Mouse (Mus musculus) embryonic fibroblast, embryonic 13.5 days (primary cell): Measurements from ENCODE around the gene Atp6v0d1.

Experiments
- CTCF ChIP-seq: IDR thresholded peaks from 2 replicates; pipeline ENCODE4 v1.5.1; 2011; ENCODE audit warnings: mild to moderate bottlenecking, control low read depth, low read length, moderate library complexity, borderline replicate concordance; ENCODE audit not compliant: insufficient read depth
- POLR2A ChIP-seq: IDR thresholded peaks from 2 replicates; pipeline ENCODE4 v1.6.1; 2011; ENCODE audit warnings: low read depth, mild to moderate bottlenecking, control low read depth, low read length, moderate library complexity

GRCm38 (mm10) chr8:105527110-105527509, 38.7 kb downstream of the Atp6v0d1 start:
- TF ChIP-seq CTCF (no peak), POLR2A (no peak)
